In the genomic region with DNA sequence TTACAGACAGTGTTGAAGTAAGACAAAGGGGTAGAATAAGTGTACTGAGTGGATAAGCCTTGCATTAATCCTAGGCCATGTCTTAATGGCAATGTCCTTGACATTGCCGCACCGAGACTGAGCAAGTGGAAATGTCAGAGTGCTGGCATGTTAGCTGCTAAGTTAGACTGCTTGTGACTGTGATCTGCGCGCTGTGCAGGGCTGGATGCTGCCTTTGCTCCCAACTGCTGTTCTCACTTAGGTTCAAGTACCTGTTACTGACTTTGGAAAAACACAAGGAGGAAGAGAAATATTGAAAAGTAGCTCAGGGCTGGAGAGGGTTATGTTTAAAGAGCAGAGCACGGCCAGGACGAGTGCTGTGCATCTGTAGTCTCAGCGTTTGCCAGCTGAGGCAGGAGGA, we compare ENCODE assay signal across 26 mouse cellular contexts. TPM values are rescaled to one million over a fixed set of nuclear protein-coding genes. Genes with fewer than 3 reads are reported as not detected.
DNase-seq lines count a peak whose midpoint lies in the region; ATAC-seq and TF ChIP-seq lines count a peak whose summit lies in the region.
"Had no signal": no experiment of that assay in that cellular context is flagged by ENCODE, and none has a peak within 500 bp of the region (broad histone marks: within the 10 kb centered on the region; RNA-seq: fewer than 3 reads in every experiment).

No protein-coding gene starts in this region.

- peaks cover 34% of the 10 kb centered on the region for H3K4me1 ChIP-seq in heart, embryonic 15.5 days (replicated peaks)
- H3K4me1 ChIP-seq in heart, adult 2 months (ENCODE audit: control insufficient read depth, insufficient read depth, low read length): peaks cover 18% of the 10 kb centered on the region
- peaks cover 22% of the 10 kb centered on the region for H3K4me1 ChIP-seq in liver, embryonic 13.5 days (replicated peaks)
- H3K4me1 ChIP-seq in liver, embryonic 11.5 days (replicated peaks; ENCODE audit: control insufficient read depth, insufficient read depth, low read length): peaks cover 5% of the 10 kb centered on the region; the same call in 1 of the 2 replicates
- H3K4me1 ChIP-seq: midbrain, embryonic 15.5 days had no signal

- no peak for TF ChIP-seq EP300 in heart, adult 2 months (IDR thresholded peaks at IDR 0.05; ENCODE audit: insufficient read depth, low read depth, low read length)

- H3K9ac ChIP-seq in heart, embryonic 15.5 days: no peak overlapping the region
- no peak overlapping the region for H3K9ac ChIP-seq in heart, adult 2 months (ENCODE audit: low read depth, low read length)
- H3K9ac ChIP-seq in liver, embryonic 13.5 days: no peak overlapping the region
- no peak overlapping the region for H3K9ac ChIP-seq in liver, embryonic 11.5 days (ENCODE audit: low read depth, low read length)
- H3K9ac ChIP-seq: forebrain, postnatal 0 days; hindbrain, embryonic 15.5 days; liver, embryonic 15.5 days; lung, embryonic 15.5 days; midbrain, embryonic 15.5 days; neural tube, embryonic 13.5 days had no signal

- WGBS in heart, embryonic 15.5 days: 56% methylated on average over 7 of the region's 7 CpGs
- WGBS in heart, adult 2 months: 60% methylated on average over 7 of the region's 7 CpGs
- WGBS in liver, embryonic 13.5 days (ENCODE audit: insufficient replicate concordance): 78% methylated on average over 7 of the region's 7 CpGs
- WGBS in liver, embryonic 11.5 days: 86% methylated on average over 7 of the region's 7 CpGs

- no peak for ATAC-seq in heart, embryonic 15.5 days (replicated peaks; ENCODE audit: insufficient number of reproducible peaks, insufficient read depth, low FRiP score, low read depth)
- no peak for ATAC-seq in liver, embryonic 13.5 days (ENCODE audit: low read depth)
- no peak for ATAC-seq in liver, embryonic 11.5 days (replicated peaks; ENCODE audit: low FRiP score)
- ATAC-seq: intestine, postnatal 0 days; midbrain, embryonic 15.5 days had no signal

- no peak for DNase-seq in gastrocnemius, adult 2 months
- no peak for DNase-seq in gastrocnemius, postnatal 4 days (ENCODE audit: low spot score in 2 of 2)
- no peak for DNase-seq in heart, adult 2 months
- no peak for DNase-seq in liver, embryonic 13.5 days
- DNase-seq in liver, embryonic 11.5 days (ENCODE audit: low spot score): no peak
- no peak for DNase-seq in natural killer cell, adult 2 months (ENCODE audit: low spot score in 2 of 2)
- DNase-seq: B cell, adult 2 months; cerebellum, adult 11-12 months; embryo, embryonic 11 days; forebrain, postnatal 0 days; gastrocnemius, postnatal 25 days; kidney, postnatal 25 days; right cerebral cortex, postnatal 4 days; thymus, adult 18-20 months; thymus, postnatal 36 days had no signal

- no peak overlapping the region for H3K4me2 ChIP-seq in heart, embryonic 15.5 days
- H3K4me2 ChIP-seq in liver, embryonic 13.5 days: no peak overlapping the region
- no peak overlapping the region for H3K4me2 ChIP-seq in liver, embryonic 11.5 days
- H3K4me2 ChIP-seq: hindbrain, embryonic 15.5 days; liver, embryonic 15.5 days; lung, embryonic 15.5 days; midbrain, embryonic 15.5 days; neural tube, embryonic 13.5 days had no signal

- peaks cover 11% of the 10 kb centered on the region for H3K79me2 ChIP-seq in heart, adult 2 months (replicated peaks; ENCODE audit: control insufficient read depth, insufficient read depth, low read length)

- intact Hi-C loops in gastrocnemius, adult 2 months (cut with DNase I): no loop called here
- intact Hi-C loops in heart, adult 2 months (cut with DNase I): no loop called here

- no peaks in the 10 kb centered on the region for H3K9me3 ChIP-seq in heart, embryonic 15.5 days (replicated peaks)
- H3K9me3 ChIP-seq in liver, embryonic 13.5 days (replicated peaks): no peaks in the 10 kb centered on the region
- H3K9me3 ChIP-seq in liver, embryonic 11.5 days (ENCODE audit: control insufficient read depth, low read length): no peaks in the 10 kb centered on the region
- H3K9me3 ChIP-seq: G1E; hindbrain, embryonic 15.5 days; liver, embryonic 15.5 days; lung, embryonic 15.5 days; midbrain, embryonic 15.5 days; neural tube, embryonic 13.5 days had no signal

- no peak for TF ChIP-seq CTCF in gastrocnemius, adult 2 months (IDR thresholded peaks at IDR 0.05)
- TF ChIP-seq CTCF in heart, adult 2 months (IDR thresholded peaks at IDR 0.05): no peak

- no peak overlapping the region for H3K4me3 ChIP-seq in gastrocnemius, adult 2 months
- no peak overlapping the region for H3K4me3 ChIP-seq in heart, embryonic 15.5 days
- no peak overlapping the region for H3K4me3 ChIP-seq in heart, adult 2 months
- H3K4me3 ChIP-seq in liver, embryonic 13.5 days (replicated peaks): no peak overlapping the region
- H3K4me3 ChIP-seq in liver, embryonic 11.5 days (ENCODE audit: low read depth, low read length): no peak overlapping the region
- H3K4me3 ChIP-seq: hindbrain, embryonic 15.5 days; liver, embryonic 15.5 days; lung, embryonic 15.5 days; midbrain, embryonic 15.5 days; neural tube, embryonic 13.5 days had no signal

- H3K36me3 ChIP-seq in heart, embryonic 15.5 days: no peaks in the 10 kb centered on the region
- H3K36me3 ChIP-seq in heart, adult 2 months (ENCODE audit: control insufficient read depth, insufficient read depth, low read length): peaks cover 8% of the 10 kb centered on the region; the same call in 1 of the 2 replicates
- no peaks in the 10 kb centered on the region for H3K36me3 ChIP-seq in liver, embryonic 13.5 days
- H3K36me3 ChIP-seq in liver, embryonic 11.5 days (ENCODE audit: control insufficient read depth, insufficient read depth, low read length): no peaks in the 10 kb centered on the region
- H3K36me3 ChIP-seq: hindbrain, embryonic 15.5 days; lung, embryonic 15.5 days; midbrain, embryonic 15.5 days; neural tube, embryonic 13.5 days had no signal

- no peak for TF ChIP-seq POLR2A in heart, adult 2 months (IDR thresholded peaks at IDR 0.05; ENCODE audit: insufficient read depth, low read depth, low read length)

- H3K27ac ChIP-seq in gastrocnemius, adult 2 months: peak overlapping the region; percentile 62; the same call in 1 of the 2 replicates
- H3K27ac ChIP-seq in heart, embryonic 15.5 days: peak overlapping the region; percentile 51; the same call in 1 of the 2 replicates
- no peak overlapping the region for H3K27ac ChIP-seq in heart, adult 2 months
- 0 out of 2 replicates have a peak overlapping the region, but pooled peaks have one; percentile 10 for H3K27ac ChIP-seq in liver, embryonic 13.5 days
- H3K27ac ChIP-seq in liver, embryonic 11.5 days (ENCODE audit: low read depth, low read length): no peak overlapping the region
- H3K27ac ChIP-seq: liver, embryonic 15.5 days; lung, embryonic 15.5 days; macrophage; midbrain, embryonic 15.5 days; neural tube, embryonic 13.5 days had no signal

- no peaks in the 10 kb centered on the region for H3K27me3 ChIP-seq in heart, embryonic 15.5 days
- no peaks in the 10 kb centered on the region for H3K27me3 ChIP-seq in heart, adult 2 months (ENCODE audit: control insufficient read depth, insufficient read depth, low read length)
- no peaks in the 10 kb centered on the region for H3K27me3 ChIP-seq in liver, embryonic 13.5 days
- H3K27me3 ChIP-seq in liver, embryonic 11.5 days (replicated peaks; ENCODE audit: control insufficient read depth, insufficient read depth, low read length): no peaks in the 10 kb centered on the region
- H3K27me3 ChIP-seq: CH12.LX; hindbrain, embryonic 15.5 days; liver, embryonic 15.5 days; lung, embryonic 15.5 days; midbrain, embryonic 15.5 days; neural tube, embryonic 13.5 days; Patski had no signal

RNA-seq across cellular contexts. Expression of a gene that starts 24.4 kb away (rescaled TPM):
- 10 to 100 TPM; 17.0 to 29.5 TPM for total RNA-seq in gastrocnemius, adult 2 months (2021)
- 10 to 100 TPM; 76.6 to 85.1 TPM for total RNA-seq in gastrocnemius, postnatal 4 days (2021)
- 112 and 118 TPM in 2 replicates for polyA plus RNA-seq in heart, embryonic 15.5 days (2015; fragmentation: Nextera tagmentation; extraction: Ambion mirVana)
- total RNA-seq in heart, adult 2 months (2021): 10 to 100 TPM; 38.9 to 50.5 TPM
- polyA plus RNA-seq in heart, adult 2 months (2012; rRNA removed): 25.2 and 44.5 TPM in 2 replicates
- polyA plus RNA-seq in liver, embryonic 13.5 days (2015; fragmentation: Nextera tagmentation; extraction: Ambion mirVana): 29.5 and 34.7 TPM in 2 replicates
- 65.0 and 69.0 TPM in 2 replicates for polyA plus RNA-seq in liver, embryonic 11.5 days (2014; fragmentation: Nextera tagmentation; extraction: Ambion mirVana)

Comparison
In these comparisons a context has a peak if more than half of its experiments do, and no peak if none do; other contexts are left out.
1. H3K27ac ChIP-seq: peak in gastrocnemius, adult 2 months (single experiment), heart, embryonic 15.5 days (single experiment) and liver, embryonic 13.5 days (single experiment); none in heart, adult 2 months (single experiment) and liver, embryonic 11.5 days (single experiment).